Mouse (Mus musculus) natural killer cell, adult 2 months (primary cell): Measurements from ENCODE around the gene Mecp2.

Source experiments
- DNase-seq, 2 experiments: peaks; one replicate each; pipeline ENCODE4 v3.0.0; 2022; ENCODE audit warnings: low spot score in 2 of 2

The Mecp2 gene

DNA sequence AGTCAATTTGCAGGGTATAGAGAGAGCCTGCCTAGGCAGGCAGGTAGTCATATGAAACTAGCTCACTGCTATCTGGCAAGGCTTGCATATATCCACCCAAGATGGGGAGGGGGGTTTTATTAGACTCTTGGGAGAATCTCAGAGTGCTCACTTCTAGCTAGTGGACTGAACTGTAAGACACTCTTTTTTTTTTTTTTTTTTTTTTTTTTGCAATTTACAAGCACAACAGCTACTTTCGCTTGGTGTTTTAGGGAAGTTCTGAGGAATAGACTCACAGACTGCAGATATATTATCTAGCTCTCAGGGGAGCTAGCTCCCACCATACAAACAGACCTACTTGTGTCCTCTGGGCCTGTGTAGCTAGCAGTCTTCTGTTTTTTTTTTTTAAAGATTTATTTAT, 120.6 kb downstream of the Mecp2 start:
- no peak for DNase-seq

DNA sequence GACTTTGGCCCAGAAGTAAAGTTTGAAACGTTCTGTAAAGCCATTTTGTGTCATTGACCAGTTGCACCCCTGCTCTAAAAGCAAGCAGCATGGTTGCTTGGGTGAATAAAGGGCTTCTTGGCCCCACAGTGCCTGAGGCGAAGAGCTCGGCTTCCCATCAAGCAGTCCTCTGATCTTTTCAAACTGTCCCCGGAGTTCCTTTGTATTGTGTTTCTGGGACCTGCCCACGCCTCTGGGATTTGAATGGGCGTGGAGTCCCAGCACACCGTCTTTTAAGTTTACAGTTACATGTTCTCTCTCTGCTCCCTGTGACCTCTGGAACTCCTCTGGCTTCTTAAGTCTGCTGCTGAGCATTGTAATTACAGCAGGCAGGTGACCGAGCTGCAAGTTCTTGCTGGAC, 127.1 kb downstream of the Mecp2 start:
- DNase-seq, result no peak

DNA sequence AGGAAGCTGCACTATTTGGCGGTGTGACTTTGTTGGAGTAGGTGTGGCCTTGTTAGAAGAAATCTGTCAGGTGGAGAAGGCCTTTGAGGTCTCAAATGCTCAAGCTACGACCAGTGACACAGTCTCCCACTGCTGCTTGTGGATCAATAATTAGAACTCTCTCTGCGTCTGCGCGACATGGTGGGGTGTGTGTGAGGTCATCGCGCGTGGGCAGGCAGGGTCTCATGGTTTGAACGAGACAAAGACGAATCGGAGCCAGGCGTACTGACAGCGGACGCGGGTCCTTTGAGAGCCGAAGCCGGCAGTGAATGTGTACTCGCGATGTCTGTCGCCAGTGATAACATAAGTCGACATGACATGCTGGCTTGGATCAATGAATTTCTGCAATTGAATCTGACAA, 128.8 kb downstream of the Mecp2 start:
- DNase-seq, result no peak

- DNase-seq, result no peak
Measured at GRCm38 (mm10) chrX:74003644-74004043, 131.5 kb downstream of the Mecp2 start.

DNA sequence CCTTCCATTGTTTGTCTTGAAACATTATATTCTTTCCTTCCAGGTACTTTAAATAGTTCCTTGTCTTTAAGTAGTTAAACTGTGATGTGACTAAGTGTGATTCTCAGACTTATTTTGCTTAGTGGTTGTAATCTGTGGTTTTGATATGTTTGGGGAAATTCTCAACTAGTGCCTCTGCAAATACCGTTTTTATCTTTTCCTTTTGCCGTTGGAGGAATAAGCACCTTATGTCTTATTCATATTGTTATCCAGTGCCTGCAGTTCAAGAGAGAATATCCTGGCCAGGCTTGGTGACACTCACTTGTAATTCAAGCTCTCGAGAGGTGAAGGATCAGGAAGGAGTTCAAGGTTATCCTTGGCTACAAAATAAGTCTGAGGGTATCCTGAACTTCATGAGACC, 134.1 kb downstream of the Mecp2 start:
- DNase-seq, result no peak

DNA sequence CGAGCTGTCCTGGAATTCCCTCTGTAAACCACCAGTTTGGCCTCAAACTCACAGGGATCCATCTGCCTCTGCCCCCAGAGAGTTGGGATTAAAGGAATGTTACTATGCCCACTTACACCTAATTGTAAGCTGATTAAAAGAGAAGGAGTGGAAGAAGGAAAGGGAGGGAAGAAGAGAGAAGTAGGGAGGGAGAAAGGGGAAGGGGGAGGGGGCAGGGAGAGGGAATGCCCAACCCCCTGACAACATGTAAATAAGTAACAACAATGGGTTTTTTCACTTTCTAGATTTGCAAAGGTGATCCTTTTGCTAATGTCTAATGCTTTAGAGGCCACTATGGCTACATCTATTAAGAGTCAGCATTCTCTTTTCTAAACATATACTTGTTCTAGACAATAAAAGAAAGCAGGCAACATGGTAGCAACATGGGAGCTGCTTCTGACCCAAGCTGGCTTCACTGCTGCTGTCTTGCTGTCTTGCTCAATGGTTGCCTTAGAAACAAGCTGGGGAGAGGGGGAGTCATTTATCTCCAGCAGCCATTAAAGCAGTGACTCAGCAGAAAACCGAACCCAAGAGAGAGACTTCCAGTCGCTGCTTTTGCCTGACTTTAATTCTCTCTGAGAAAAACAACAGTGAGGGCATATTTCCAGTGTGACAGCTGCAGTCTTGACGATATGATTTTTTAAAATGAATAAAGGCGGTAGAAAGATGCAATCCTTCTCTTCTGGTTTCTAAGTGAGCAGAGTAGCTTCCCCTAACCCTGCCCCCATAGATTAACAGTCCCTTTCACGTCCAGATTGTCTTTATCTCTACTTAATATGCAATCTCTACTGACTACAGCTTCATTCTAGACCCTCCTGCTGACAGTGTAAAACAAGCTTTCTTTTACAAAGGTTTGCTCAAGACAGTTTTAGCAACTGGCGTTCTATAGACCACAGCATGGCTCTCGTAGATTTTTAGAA, 136.0 kb downstream of the Mecp2 start:
- no peak for DNase-seq

GRCm38 (mm10) chrX:73977783-73978182, 157.4 kb downstream of the Mecp2 start:
- no peak for DNase-seq
